Mouse (Mus musculus): Measurements from ENCODE around the gene Tagap. TPM values are rescaled to one million over a fixed set of nuclear protein-coding genes. Genes with fewer than 3 reads are reported as not detected.
A peak's percentile ranks its signal among the peaks of the same experiment; 100 is the strongest.
"Not testable (repeated sequence)": the region's sequence is repeated elsewhere in the genome, so short reads cannot be mapped to it uniquely, and the experiment has no call there.

Gene Tagap
- polyA plus RNA-seq, 1 experiment from 2014 or later: 1.4 TPM

DNA sequence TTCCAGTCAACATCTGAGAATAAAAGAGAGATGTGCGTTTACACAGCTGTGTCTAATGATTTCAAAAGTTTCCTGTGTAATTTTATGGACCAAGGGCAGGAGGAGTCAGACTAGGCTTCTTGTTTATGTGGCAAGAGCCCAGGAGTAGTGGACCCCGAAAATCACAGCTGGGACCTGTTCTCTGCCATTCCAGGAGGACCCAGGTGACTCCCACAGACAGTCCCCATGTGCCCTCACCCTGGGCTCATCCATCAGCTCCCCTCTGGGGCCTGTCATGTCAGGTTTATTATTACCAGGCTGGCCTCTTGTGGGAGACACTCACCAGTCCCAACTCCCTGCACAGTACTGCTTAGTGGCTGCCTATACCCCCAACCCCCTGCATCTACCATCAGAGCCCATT is 6.6 kb upstream of the Tagap start:
- Histone ChIP-seq H3K9me3 (ENCODE audit: control insufficient read depth, low read length) (no peaks in the 10 kb centered on the region), H3K27me3 (replicated peaks; ENCODE audit: control insufficient read depth, insufficient read depth, low read length) (no peaks in the 10 kb centered on the region), H3K36me3 (ENCODE audit: control insufficient read depth, insufficient read depth, low read length) (no peaks in the 10 kb centered on the region), H3K4me3 (ENCODE audit: low read depth, low read length) (no peak overlapping the region), H3K27ac (ENCODE audit: low read depth) (no peak overlapping the region), H3K4me1 (replicated peaks; ENCODE audit: control insufficient read depth, insufficient read depth, low read length) (no peaks in the 10 kb centered on the region), H3K4me2 (ENCODE audit: low read length) (no peak overlapping the region), H3K9ac (ENCODE audit: low read length) (no peak overlapping the region)
- DNase-seq (ENCODE audit: low spot score) (no peak), ATAC-seq (replicated peaks; ENCODE audit: low FRiP score, low TSS enrichment, low read depth) (no peak)
- 35% methylated on average over 2 of the region's 2 CpGs for WGBS

DNA sequence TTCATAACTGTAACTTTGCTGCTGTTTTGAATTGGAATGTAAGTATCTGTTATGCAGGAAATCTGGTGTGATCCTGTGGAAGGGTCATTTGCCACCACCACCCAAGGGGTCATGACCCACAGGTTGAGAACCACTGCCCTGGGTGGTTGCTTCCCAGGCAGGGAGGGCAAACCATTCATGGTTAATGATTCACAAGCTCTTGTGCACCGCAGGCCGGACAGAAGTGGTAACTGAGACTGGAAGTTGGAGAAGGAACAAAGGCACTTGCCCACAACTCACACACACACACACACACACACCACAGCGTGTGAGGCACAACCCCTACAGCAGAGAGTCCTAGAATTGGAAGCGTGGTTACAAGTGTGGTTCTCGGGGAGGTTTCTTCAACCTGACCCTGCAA is 3.2 kb upstream of the Tagap start:
- H3K4me1 ChIP-seq (replicated peaks; ENCODE audit: control insufficient read depth, insufficient read depth, low read length): no peaks in the 10 kb centered on the region
- ATAC-seq (replicated peaks; ENCODE audit: low FRiP score, low TSS enrichment, low read depth): no peak
- DNase-seq (ENCODE audit: low spot score): no peak

DNA sequence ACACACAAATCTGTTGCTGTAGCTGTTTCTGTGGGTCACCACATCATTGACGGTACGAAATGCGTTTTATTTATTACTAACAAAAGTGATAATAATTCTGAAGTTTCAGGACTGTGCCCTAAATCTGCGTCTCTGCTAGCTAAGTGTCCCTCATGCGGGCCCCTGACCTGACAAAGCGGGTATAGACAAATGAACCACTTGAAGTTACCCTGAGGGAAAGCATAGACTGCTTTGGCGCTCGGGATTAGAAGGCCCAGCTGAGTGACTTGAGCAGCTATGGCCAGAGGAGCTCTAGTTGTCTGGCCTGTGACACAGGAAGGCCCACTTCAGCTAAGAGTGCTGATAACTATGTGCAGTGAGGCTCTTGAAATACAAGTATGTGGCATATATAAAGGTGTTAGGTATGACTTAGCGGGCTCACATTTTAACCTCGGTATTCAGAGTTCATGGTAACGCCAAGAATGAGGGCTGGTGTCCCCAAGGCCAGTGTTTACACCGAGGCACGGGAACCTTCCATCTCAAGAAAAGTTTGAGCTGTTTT is 1.5 kb upstream of the Tagap start:
- no peak overlapping the region for H3K4me2 ChIP-seq (ENCODE audit: low read length)
- H3K4me3 ChIP-seq (ENCODE audit: low read depth, low read length): no peak overlapping the region
- H3K9ac ChIP-seq (ENCODE audit: low read length): no peak overlapping the region
- no peaks in the 10 kb centered on the region for H3K27me3 ChIP-seq (replicated peaks; ENCODE audit: control insufficient read depth, insufficient read depth, low read length)
- no peaks in the 10 kb centered on the region for H3K4me1 ChIP-seq (replicated peaks; ENCODE audit: control insufficient read depth, insufficient read depth, low read length)
- H3K9me3 ChIP-seq (ENCODE audit: control insufficient read depth, low read length): no peaks in the 10 kb centered on the region
- H3K36me3 ChIP-seq (ENCODE audit: control insufficient read depth, insufficient read depth, low read length): no peaks in the 10 kb centered on the region
- DNase-seq (ENCODE audit: low spot score) (no peak), ATAC-seq (replicated peaks; ENCODE audit: low FRiP score, low TSS enrichment, low read depth) (no peak)
- 86% methylated on average over 13 of the region's 13 CpGs for WGBS
- no peak overlapping the region for H3K27ac ChIP-seq (ENCODE audit: low read depth)

More for the DNA sequence above, 3.2 kb upstream of the Tagap start:
- no peak overlapping the region for H3K4me2 ChIP-seq (ENCODE audit: low read length)
- H3K27me3 ChIP-seq (replicated peaks; ENCODE audit: control insufficient read depth, insufficient read depth, low read length): no peaks in the 10 kb centered on the region
- H3K9me3 ChIP-seq (ENCODE audit: control insufficient read depth, low read length): no peaks in the 10 kb centered on the region
- H3K9ac ChIP-seq (ENCODE audit: low read length): no peak overlapping the region
- no peak overlapping the region for H3K4me3 ChIP-seq (ENCODE audit: low read depth, low read length)
- WGBS: 74% methylated on average over 5 of the region's 5 CpGs
- H3K36me3 ChIP-seq (ENCODE audit: control insufficient read depth, insufficient read depth, low read length): no peaks in the 10 kb centered on the region
- H3K27ac ChIP-seq (ENCODE audit: low read depth): no peak overlapping the region

GRCm38 (mm10) chr17:7927582-7928535 is 2.1 kb downstream of the Tagap start:
- no peak for ATAC-seq (replicated peaks; ENCODE audit: low FRiP score, low TSS enrichment, low read depth)
- no peaks in the 10 kb centered on the region for H3K9me3 ChIP-seq (ENCODE audit: control insufficient read depth, low read length)
- no peaks in the 10 kb centered on the region for H3K27me3 ChIP-seq (replicated peaks; ENCODE audit: control insufficient read depth, insufficient read depth, low read length)
- no peak overlapping the region for H3K4me3 ChIP-seq (ENCODE audit: low read depth, low read length)
- H3K4me2 ChIP-seq (ENCODE audit: low read length): no peak overlapping the region
- H3K27ac ChIP-seq (ENCODE audit: low read depth): no peak overlapping the region
- WGBS: 73% methylated on average over 24 of the region's 24 CpGs
- no peak overlapping the region for H3K9ac ChIP-seq (ENCODE audit: low read length)
- DNase-seq (ENCODE audit: low spot score): peak; percentile 63
- H3K4me1 ChIP-seq (replicated peaks; ENCODE audit: control insufficient read depth, insufficient read depth, low read length): no peaks in the 10 kb centered on the region
- H3K36me3 ChIP-seq (ENCODE audit: control insufficient read depth, insufficient read depth, low read length): no peaks in the 10 kb centered on the region

- no peaks in the 10 kb centered on the region for H3K4me1 ChIP-seq (replicated peaks; ENCODE audit: control insufficient read depth, insufficient read depth, low read length)
- H3K4me3 ChIP-seq (ENCODE audit: low read depth, low read length): no peak overlapping the region
- no peaks in the 10 kb centered on the region for H3K27me3 ChIP-seq (replicated peaks; ENCODE audit: control insufficient read depth, insufficient read depth, low read length)
- no peak overlapping the region for H3K27ac ChIP-seq (ENCODE audit: low read depth)
- no peaks in the 10 kb centered on the region for H3K9me3 ChIP-seq (ENCODE audit: control insufficient read depth, low read length)
- no peak overlapping the region for H3K4me2 ChIP-seq (ENCODE audit: low read length)
- no peak for ATAC-seq (replicated peaks; ENCODE audit: low FRiP score, low TSS enrichment, low read depth)
- no peaks in the 10 kb centered on the region for H3K36me3 ChIP-seq (ENCODE audit: control insufficient read depth, insufficient read depth, low read length)
- WGBS: 86% methylated on average over 6 of the region's 6 CpGs
- H3K9ac ChIP-seq (ENCODE audit: low read length): no peak overlapping the region
- DNase-seq (ENCODE audit: low spot score): no peak
These were observed 2.9 kb downstream of the Tagap start for GRCm38 (mm10) chr17:7928662-7929061.

- DNase-seq (ENCODE audit: low spot score) (no peak), ATAC-seq (replicated peaks; ENCODE audit: low FRiP score, low TSS enrichment, low read depth) (no peak)
- Histone ChIP-seq H3K4me3 (ENCODE audit: low read depth, low read length) (no peak overlapping the region), H3K36me3 (ENCODE audit: control insufficient read depth, insufficient read depth, low read length) (no peaks in the 10 kb centered on the region), H3K9ac (ENCODE audit: low read length) (no peak overlapping the region), H3K9me3 (ENCODE audit: control insufficient read depth, low read length) (no peaks in the 10 kb centered on the region), H3K27me3 (replicated peaks; ENCODE audit: control insufficient read depth, insufficient read depth, low read length) (no peaks in the 10 kb centered on the region), H3K4me1 (replicated peaks; ENCODE audit: control insufficient read depth, insufficient read depth, low read length) (no peaks in the 10 kb centered on the region), H3K4me2 (ENCODE audit: low read length) (no peak overlapping the region), H3K27ac (ENCODE audit: low read depth) (no peak overlapping the region)
- 32% methylated on average over 8 of the region's 8 CpGs for WGBS
These were observed 3.5 kb downstream of the Tagap start for GRCm38 (mm10) chr17:7929279-7929678.

GRCm38 (mm10) chr17:7931096-7931990 is 5.5 kb downstream of the Tagap start:
- Histone ChIP-seq H3K4me2 (ENCODE audit: low read length) (no peak overlapping the region), H3K9ac (ENCODE audit: low read length) (no peak overlapping the region), H3K9me3 (ENCODE audit: control insufficient read depth, low read length) (no peaks in the 10 kb centered on the region), H3K27me3 (replicated peaks; ENCODE audit: control insufficient read depth, insufficient read depth, low read length) (no peaks in the 10 kb centered on the region), H3K27ac (ENCODE audit: low read depth) (no peak overlapping the region), H3K36me3 (ENCODE audit: control insufficient read depth, insufficient read depth, low read length) (no peaks in the 10 kb centered on the region), H3K4me3 (ENCODE audit: low read depth, low read length) (no peak overlapping the region), H3K4me1 (replicated peaks; ENCODE audit: control insufficient read depth, insufficient read depth, low read length) (no peaks in the 10 kb centered on the region)
- DNase-seq (ENCODE audit: low spot score): no peak
- ATAC-seq (replicated peaks; ENCODE audit: low FRiP score, low TSS enrichment, low read depth): no peak
- WGBS: 83% methylated on average over 13 of the region's 13 CpGs

- not testable (repeated sequence) for ATAC-seq (replicated peaks; ENCODE audit: low FRiP score, low TSS enrichment, low read depth); H3K4me2 ChIP-seq (ENCODE audit: low read length); H3K27me3 ChIP-seq (replicated peaks; ENCODE audit: control insufficient read depth, insufficient read depth, low read length); H3K9ac ChIP-seq (ENCODE audit: low read length); H3K9me3 ChIP-seq (ENCODE audit: control insufficient read depth, low read length); H3K36me3 ChIP-seq (ENCODE audit: control insufficient read depth, insufficient read depth, low read length); H3K27ac ChIP-seq (ENCODE audit: low read depth); H3K4me1 ChIP-seq (replicated peaks; ENCODE audit: control insufficient read depth, insufficient read depth, low read length); DNase-seq (ENCODE audit: low spot score); H3K4me3 ChIP-seq (ENCODE audit: low read depth, low read length)
- 54% methylated on average over 4 of the region's 8 CpGs for WGBS
These were observed 6.3 kb downstream of the Tagap start for GRCm38 (mm10) chr17:7932121-7932520.
